Mouse (Mus musculus) ES-E14 (cell line): ENCODE data around the gene Bag6.

Source experiments
- CHD2 ChIP-seq: IDR thresholded peaks from 2 replicates; pipeline ENCODE4 v1.6.1; 2014; ENCODE audit warnings: mild to moderate bottlenecking, low read depth, low read length, inconsistent platforms
- HCFC1 ChIP-seq: IDR thresholded peaks from 2 replicates; pipeline ENCODE4 v1.6.1; 2012; ENCODE audit warnings: low read length, inconsistent platforms, borderline replicate concordance; ENCODE audit not compliant: insufficient read depth
- MAFK ChIP-seq: IDR thresholded peaks from 2 replicates; pipeline ENCODE4 v1.6.1; 2014; ENCODE audit warnings: mild to moderate bottlenecking, low read depth, low read length, inconsistent platforms; ENCODE audit not compliant: insufficient read depth
- ZC3H11A ChIP-seq: IDR thresholded peaks from 2 replicates; pipeline ENCODE4 v1.6.1; 2012; ENCODE audit warnings: low read depth, mild to moderate bottlenecking, inconsistent platforms, low read length, borderline replicate concordance
- ZNF384 ChIP-seq: IDR thresholded peaks from 2 replicates; pipeline ENCODE4 v1.6.1; 2012; ENCODE audit warnings: low read depth, low read length, inconsistent platforms

DNA sequence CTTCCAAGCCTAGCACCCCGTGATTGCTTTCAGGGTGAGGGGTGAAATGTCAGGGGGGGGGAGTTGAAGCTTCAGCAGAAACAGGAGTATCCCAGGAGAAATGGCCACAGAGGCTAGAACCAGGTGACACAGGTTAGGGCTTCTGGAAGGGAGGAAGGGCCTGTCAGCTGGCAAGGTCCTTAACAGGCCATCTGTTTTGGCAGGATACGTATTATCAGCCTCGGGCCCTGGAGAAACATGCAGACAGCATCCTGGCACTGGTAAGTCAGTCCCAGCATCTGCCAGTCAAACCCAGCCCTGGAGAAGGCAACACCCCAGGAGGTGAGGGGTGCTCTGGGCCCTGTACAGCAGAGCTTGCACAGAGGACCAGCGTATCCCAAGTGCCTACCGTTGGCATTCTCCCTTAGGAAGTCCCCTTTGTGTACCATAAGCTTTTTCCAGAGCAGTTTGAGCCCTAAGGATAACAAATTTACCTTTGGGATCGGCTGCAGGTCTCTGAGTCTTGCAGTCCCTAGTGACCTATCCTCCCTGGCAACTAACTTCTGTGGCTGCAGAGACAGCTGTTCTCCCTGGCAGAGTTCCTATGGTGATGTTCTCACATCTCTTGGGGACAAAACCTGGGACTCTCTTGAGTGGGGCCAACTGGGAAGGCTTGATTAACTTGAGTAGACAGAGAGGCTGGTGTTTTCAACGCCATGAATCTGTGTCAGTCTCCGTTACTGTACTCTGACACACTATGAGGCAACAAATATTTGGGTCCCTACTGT, 44.6 kb upstream of the Bag6 start:
- TF ChIP-seq MAFK (no peak), ZNF384 (no peak), ZC3H11A (no peak), HCFC1 (no peak), CHD2 (no peak)
